Comparison of ENCODE assay signal across 24 mouse cellular contexts in genomic region chr4:111621865-111622264, GRCm38 (mm10).
DNase-seq lines count a peak whose midpoint lies in the region; ATAC-seq and TF ChIP-seq lines count a peak whose summit lies in the region.
"Had no signal": no experiment of that assay in that cellular context is flagged by ENCODE, and none has a peak within 500 bp of the region (broad histone marks: within the 10 kb centered on the region; RNA-seq: fewer than 3 reads in every experiment).

No protein-coding gene starts in this region.

- no peak overlapping the region for H3K27ac ChIP-seq in hindbrain, embryonic 15.5 days (replicated peaks)
- no peak overlapping the region for H3K27ac ChIP-seq in hindbrain, embryonic 11.5 days (ENCODE audit: low read depth, low read length)
- H3K27ac ChIP-seq in liver, adult 2 months (replicated peaks; ENCODE audit: insufficient read depth, low read depth, low read length) = no peak overlapping the region
- no peak overlapping the region for H3K27ac ChIP-seq in liver, embryonic 11.5 days (ENCODE audit: low read depth, low read length)
- H3K27ac ChIP-seq in heart, embryonic 10.5 days = no peak overlapping the region
- H3K27ac ChIP-seq: embryonic facial prominence, embryonic 10.5 days; kidney, postnatal 0 days; limb, embryonic 10.5 days; liver, embryonic 12.5 days had no signal

- H3K36me3 ChIP-seq in hindbrain, embryonic 15.5 days = no peaks in the 10 kb centered on the region
- H3K36me3 ChIP-seq in hindbrain, embryonic 11.5 days (ENCODE audit: control insufficient read depth, insufficient read depth, low read length) = no peaks in the 10 kb centered on the region
- H3K36me3 ChIP-seq in liver, adult 2 months (ENCODE audit: control insufficient read depth, insufficient read depth, low read length) = no peaks in the 10 kb centered on the region
- H3K36me3 ChIP-seq in liver, embryonic 11.5 days (ENCODE audit: control insufficient read depth, insufficient read depth, low read length) = no peaks in the 10 kb centered on the region
- no peaks in the 10 kb centered on the region for H3K36me3 ChIP-seq in heart, embryonic 10.5 days
- H3K36me3 ChIP-seq: embryonic facial prominence, embryonic 10.5 days; limb, embryonic 10.5 days; liver, embryonic 12.5 days had no signal

- 42% methylated on average over 2 of the region's 2 CpGs for WGBS in hindbrain, embryonic 15.5 days
- 66% methylated on average over 2 of the region's 2 CpGs for WGBS in hindbrain, embryonic 11.5 days
- 10% methylated on average over 2 of the region's 2 CpGs for WGBS in liver, adult 2 months
- WGBS in liver, embryonic 11.5 days = 50% methylated on average over 2 of the region's 2 CpGs
- WGBS in heart, embryonic 10.5 days = 56% methylated on average over 2 of the region's 2 CpGs

- H3K4me3 ChIP-seq in hindbrain, embryonic 15.5 days = no peak overlapping the region
- no peak overlapping the region for H3K4me3 ChIP-seq in hindbrain, embryonic 11.5 days (ENCODE audit: low read depth, low read length)
- no peak overlapping the region for H3K4me3 ChIP-seq in liver, adult 2 months (ENCODE audit: insufficient read depth, low read depth, low read length)
- no peak overlapping the region for H3K4me3 ChIP-seq in liver, embryonic 11.5 days (ENCODE audit: low read depth, low read length)
- no peak overlapping the region for H3K4me3 ChIP-seq in heart, embryonic 10.5 days
- H3K4me3 ChIP-seq: embryonic facial prominence, embryonic 10.5 days; limb, embryonic 10.5 days; liver, embryonic 12.5 days; myocyte had no signal

- no peaks in the 10 kb centered on the region for H3K27me3 ChIP-seq in hindbrain, embryonic 15.5 days
- no peaks in the 10 kb centered on the region for H3K27me3 ChIP-seq in hindbrain, embryonic 11.5 days (ENCODE audit: control insufficient read depth, insufficient read depth, low read length)
- no peaks in the 10 kb centered on the region for H3K27me3 ChIP-seq in liver, adult 2 months (ENCODE audit: control insufficient read depth, insufficient read depth, low read length)
- H3K27me3 ChIP-seq in liver, embryonic 11.5 days (replicated peaks; ENCODE audit: control insufficient read depth, insufficient read depth, low read length) = no peaks in the 10 kb centered on the region
- H3K27me3 ChIP-seq in heart, embryonic 10.5 days (ENCODE audit: insufficient read depth, poor library complexity, severe bottlenecking) = no peaks in the 10 kb centered on the region
- H3K27me3 ChIP-seq: liver, embryonic 12.5 days had no signal

- peak; percentile 76 to 79 for DNase-seq in cerebellum, postnatal 14 days
- DNase-seq in cerebellum, adult 9-11 months = no peak
- DNase-seq in hindbrain, embryonic 11.5 days (ENCODE audit: low spot score) = no peak
- DNase-seq in liver, adult 2 months (ENCODE audit: extremely low read depth, low read depth, low spot score) = peak; percentile 30
- DNase-seq in liver, embryonic 11.5 days (ENCODE audit: low spot score) = no peak
- peak; percentile 76 for DNase-seq in Muller cell, postnatal 12 days (ENCODE audit: inconsistent ontology term)
- no peak for DNase-seq in heart, embryonic 10.5 days (ENCODE audit: low spot score)
- DNase-seq: adrenal gland, postnatal 10 days; cerebellum, adult 11 months; gastrocnemius, postnatal 10 days; kidney, adult 18-20 months; layer of hippocampus, postnatal 36 days; spleen, adult 18-20 months; thymus, adult 2 months had no signal

- no peak for TF ChIP-seq CTCF in liver, adult 2 months (IDR thresholded peaks at IDR 0.05; ENCODE audit: low read depth, low read length)

- H3K79me2 ChIP-seq in liver, adult 2 months (ENCODE audit: control insufficient read depth, insufficient read depth, low read length) = no peaks in the 10 kb centered on the region

- H3K4me1 ChIP-seq in hindbrain, embryonic 15.5 days (replicated peaks) = no peaks in the 10 kb centered on the region
- no peaks in the 10 kb centered on the region for H3K4me1 ChIP-seq in hindbrain, embryonic 11.5 days (replicated peaks; ENCODE audit: control insufficient read depth, insufficient read depth, low read length)
- no peaks in the 10 kb centered on the region for H3K4me1 ChIP-seq in liver, adult 2 months (ENCODE audit: control insufficient read depth, insufficient read depth, low read length)
- H3K4me1 ChIP-seq in liver, embryonic 11.5 days (replicated peaks; ENCODE audit: control insufficient read depth, insufficient read depth, low read length) = no peaks in the 10 kb centered on the region
- no peaks in the 10 kb centered on the region for H3K4me1 ChIP-seq in heart, embryonic 10.5 days
- H3K4me1 ChIP-seq: limb, embryonic 10.5 days; liver, embryonic 12.5 days had no signal

- 0 out of 2 replicates have a peak, but pooled peaks have one; percentile 39 for ATAC-seq in hindbrain, embryonic 15.5 days (ENCODE audit: low FRiP score, low read depth)
- no peak for ATAC-seq in hindbrain, embryonic 11.5 days (ENCODE audit: low FRiP score)
- ATAC-seq in liver, embryonic 11.5 days (replicated peaks; ENCODE audit: low FRiP score) = no peak
- ATAC-seq: activated CD4-positive, CD25-positive, alpha-beta regulatory T cell, adult 4 months; CD4-positive, CD25-positive, alpha-beta regulatory T cell, adult 4 months; liver, embryonic 12.5 days had no signal

- no peaks in the 10 kb centered on the region for H3K9me3 ChIP-seq in hindbrain, embryonic 15.5 days
- H3K9me3 ChIP-seq in hindbrain, embryonic 11.5 days (ENCODE audit: control insufficient read depth, low read length) = no peaks in the 10 kb centered on the region
- H3K9me3 ChIP-seq in liver, embryonic 11.5 days (ENCODE audit: control insufficient read depth, low read length) = no peaks in the 10 kb centered on the region
- no peaks in the 10 kb centered on the region for H3K9me3 ChIP-seq in heart, embryonic 10.5 days
- H3K9me3 ChIP-seq: embryonic facial prominence, embryonic 10.5 days; limb, embryonic 10.5 days; liver, embryonic 12.5 days had no signal

- no peak for TF ChIP-seq POLR2A in liver, adult 2 months (IDR thresholded peaks at IDR 0.05; ENCODE audit: extremely low read depth, insufficient read depth, low read length)

- H3K4me2 ChIP-seq in hindbrain, embryonic 15.5 days = no peak overlapping the region
- no peak overlapping the region for H3K4me2 ChIP-seq in hindbrain, embryonic 11.5 days (replicated peaks; ENCODE audit: low read depth, low read length)
- no peak overlapping the region for H3K4me2 ChIP-seq in liver, embryonic 11.5 days
- H3K4me2 ChIP-seq: liver, embryonic 12.5 days; lung, embryonic 14.5 days; midbrain, embryonic 11.5 days had no signal

- no peak overlapping the region for H3K9ac ChIP-seq in hindbrain, embryonic 15.5 days
- no peak overlapping the region for H3K9ac ChIP-seq in hindbrain, embryonic 11.5 days (ENCODE audit: low read depth, low read length)
- H3K9ac ChIP-seq in liver, adult 2 months (ENCODE audit: low read depth, low read length) = no peak overlapping the region
- no peak overlapping the region for H3K9ac ChIP-seq in liver, embryonic 11.5 days (ENCODE audit: low read depth, low read length)
- H3K9ac ChIP-seq: liver, embryonic 12.5 days; lung, embryonic 14.5 days had no signal

Comparison
In these comparisons a context has a peak if more than half of its experiments do, and no peak if none do; other contexts are left out.
1. DNase-seq: peak in cerebellum, postnatal 14 days (2 of 2), liver, adult 2 months (single experiment) and Muller cell, postnatal 12 days (single experiment); none in cerebellum, adult 9-11 months (single experiment), hindbrain, embryonic 11.5 days (single experiment), liver, embryonic 11.5 days (single experiment) and heart, embryonic 10.5 days (single experiment).